Mouse (Mus musculus): ENCODE measurements around the gene Uqcrfs1. TPM values are rescaled to one million over a fixed set of nuclear protein-coding genes. Genes with fewer than 3 reads are reported as not detected.

Gene Uqcrfs1
- polyA plus RNA-seq, 1 experiment from 2014 or later = 283 TPM

Other genes with a start within 250 kb of the Uqcrfs1 start
- 0.40 and 1.3 TPM in 2 replicates for gene Agtr1a, start 208.9 kb downstream of the Uqcrfs1 start, polyA plus RNA-seq (2015; fragmentation: Nextera tagmentation; extraction: Ambion mirVana)
- 19.6 and 21.7 TPM in 2 replicates for gene Dusp22, start 114.6 kb upstream of the Uqcrfs1 start, polyA plus RNA-seq (2015; fragmentation: Nextera tagmentation; extraction: Ambion mirVana)
- 0.12 and 0.21 TPM in 2 replicates for gene Irf4, start 203.9 kb upstream of the Uqcrfs1 start, polyA plus RNA-seq (2015; fragmentation: Nextera tagmentation; extraction: Ambion mirVana)

Data from hindbrain, embryonic 13.5 days (tissue).